Mouse (Mus musculus) myocyte (in vitro differentiated cells): ENCODE measurements around the gene Atp2b2. TPM values are rescaled to one million over a fixed set of nuclear protein-coding genes. Genes with fewer than 3 reads are reported as not detected.

Experiments
- H3K27me3 ChIP-seq: one replicate; pipeline ENCODE4 v1.6.1; 2011; ENCODE audit not compliant: control insufficient read depth, insufficient read depth, insufficient read length
- H3K36me3 ChIP-seq: one replicate; pipeline ENCODE4 v1.6.1; 2011; ENCODE audit not compliant: control insufficient read depth, insufficient read depth
- H3K4me2 ChIP-seq: one replicate; pipeline ENCODE4 v1.6.1; 2011; ENCODE audit warnings: low read depth, control low read depth
- H3K4me3 ChIP-seq: one replicate; pipeline ENCODE4 v1.5.1; 2011; ENCODE audit warnings: mild to moderate bottlenecking, control low read depth, moderate library complexity
- H3K79me2 ChIP-seq: one replicate; pipeline ENCODE4 v1.6.1; 2011; ENCODE audit not compliant: control insufficient read depth, insufficient read depth
- H3ac ChIP-seq: one replicate; pipeline ENCODE4 v1.6.1; 2011; ENCODE audit not compliant: control insufficient read depth, insufficient read length
- CEBPB ChIP-seq: IDR thresholded peaks from 2 replicates; pipeline ENCODE4 v1.6.1; 2011; ENCODE audit warnings: mild to moderate bottlenecking, moderate library complexity; ENCODE audit not compliant: poor library complexity, insufficient read depth, severe bottlenecking
- E2F4 ChIP-seq: IDR thresholded peaks from one replicate; pipeline ENCODE4 v1.6.1; 2011; ENCODE audit warnings: mild to moderate bottlenecking, control low read depth, moderate library complexity; ENCODE audit not compliant: insufficient read depth
- MAX ChIP-seq: IDR thresholded peaks from one replicate; pipeline ENCODE4 v1.6.1; 2011; ENCODE audit warnings: low read depth, mild to moderate bottlenecking, control low read depth
- MYOD1 ChIP-seq, 3 experiments: IDR thresholded peaks; one replicate each; pipeline ENCODE4 v1.6.1; 2011; ENCODE audit warnings: control low read depth in 2 of 3, low read depth in 2 of 3, mild to moderate bottlenecking in 2 of 3, moderate library complexity in 1 of 3; ENCODE audit not compliant: insufficient read length in 2 of 3, control insufficient read depth in 1 of 3
- MYOG ChIP-seq, 3 experiments: IDR thresholded peaks; one replicate each; pipeline ENCODE4 v1.6.1; 2011; ENCODE audit warnings: control low read depth in 2 of 3, low read depth in 2 of 3, mild to moderate bottlenecking in 2 of 3; ENCODE audit not compliant: insufficient read length in 2 of 3, control insufficient read depth in 1 of 3, insufficient read depth in 1 of 3
- POLR2A ChIP-seq: IDR thresholded peaks from one replicate; pipeline ENCODE4 v1.6.1; 2011; ENCODE audit warnings: low read depth, mild to moderate bottlenecking, control low read depth, moderate library complexity; ENCODE audit not compliant: insufficient read length
- POLR2AphosphoS2 ChIP-seq: IDR thresholded peaks from one replicate; pipeline ENCODE4 v1.6.1; 2011; ENCODE audit warnings: low read depth, control low read depth; ENCODE audit not compliant: insufficient read length
- REST ChIP-seq: IDR thresholded peaks from one replicate; pipeline ENCODE4 v1.6.1; 2011; ENCODE audit warnings: mild to moderate bottlenecking, control low read depth, moderate library complexity; ENCODE audit not compliant: insufficient read depth, insufficient read length
- SRF ChIP-seq: IDR thresholded peaks from one replicate; pipeline ENCODE4 v1.6.1; 2011; ENCODE audit warnings: low read depth; ENCODE audit not compliant: control insufficient read depth, insufficient read length
- TCF12 ChIP-seq: IDR thresholded peaks from one replicate; pipeline ENCODE4 v1.6.1; 2011; ENCODE audit warnings: mild to moderate bottlenecking, control low read depth; ENCODE audit not compliant: poor library complexity, insufficient read depth, severe bottlenecking
- TCF3 ChIP-seq: IDR thresholded peaks from one replicate; pipeline ENCODE4 v1.6.1; 2011; ENCODE audit warnings: low read depth, control low read depth; ENCODE audit not compliant: insufficient read length
- USF1 ChIP-seq: IDR thresholded peaks from one replicate; pipeline ENCODE4 v1.6.1; 2011; ENCODE audit warnings: low read depth, mild to moderate bottlenecking, control low read depth, moderate library complexity
- polyA plus RNA-seq: library from polyadenylated mRNA; unstranded; fragments of >200 nt; fragmentation: generic; extraction: Trizol; gene quantifications from one replicate; pipeline ENCODE4 v1.2.1, GENCODE M21; 2012; ENCODE audit warnings: missing spikeins

Gene Atp2b2
- polyA plus RNA-seq, 1 experiment, result not detected

DNA sequence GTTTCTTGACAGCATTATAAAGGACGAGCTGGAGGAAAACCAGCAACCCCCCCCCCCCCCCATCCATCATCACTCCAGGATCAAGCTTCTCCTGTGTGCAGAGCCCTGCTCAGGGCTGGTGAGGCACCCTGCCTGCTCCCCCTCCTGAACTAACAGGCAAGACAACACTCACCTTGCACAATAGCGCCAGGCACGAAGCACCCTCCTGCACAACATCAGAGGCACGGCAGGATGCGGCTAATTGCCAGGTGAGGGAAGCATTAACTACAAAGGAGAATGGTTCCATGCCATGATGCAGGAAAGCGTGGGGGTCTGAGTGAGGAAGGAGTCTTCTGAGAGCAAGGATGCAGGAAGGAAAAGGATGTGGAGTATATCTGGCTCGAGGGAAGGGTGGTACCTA lies 42.1 kb downstream of the Atp2b2 start:
- TF ChIP-seq MAX (no peak), CEBPB (no peak), E2F4 (no peak), USF1 (no peak), POLR2AphosphoS2 (no peak), MYOG (IDR thresholded peaks at IDR 0.05; ENCODE audit: control insufficient read depth in 1 of 3, insufficient read depth in 1 of 3, insufficient read length in 2 of 3, low read depth in 2 of 3) (no peak), TCF3 (no peak), MYOD1 (IDR thresholded peaks at IDR 0.05; ENCODE audit: control insufficient read depth in 1 of 3, insufficient read length in 2 of 3, low read depth in 2 of 3) (no peak), TCF12 (no peak), REST (no peak), SRF (no peak), POLR2A (no peak)
- no peaks in the 10 kb centered on the region for H3K79me2 ChIP-seq
- H3K27me3 ChIP-seq, result peaks cover 14% of the 10 kb centered on the region
- no peak overlapping the region for H3ac ChIP-seq
- H3K36me3 ChIP-seq, result no peaks in the 10 kb centered on the region
- H3K4me3 ChIP-seq, result no peak overlapping the region
- no peak overlapping the region for H3K4me2 ChIP-seq

- Histone ChIP-seq H3K79me2 (no peaks in the 10 kb centered on the region), H3ac (no peak overlapping the region), H3K27me3 (peaks cover 14% of the 10 kb centered on the region), H3K4me2 (no peak overlapping the region), H3K4me3 (no peak overlapping the region), H3K36me3 (no peaks in the 10 kb centered on the region)
- TF ChIP-seq TCF12 (no peak), MAX (no peak)
These were observed 44.0 kb downstream of the Atp2b2 start for GRCm38 (mm10) chr6:113998413-113998812.

- H3K27me3 ChIP-seq, result no peaks in the 10 kb centered on the region
- H3K36me3 ChIP-seq, result no peaks in the 10 kb centered on the region
- no peak overlapping the region for H3ac ChIP-seq
- H3K79me2 ChIP-seq, result no peaks in the 10 kb centered on the region
- no peak overlapping the region for H3K4me2 ChIP-seq
- no peak overlapping the region for H3K4me3 ChIP-seq
- TF ChIP-seq MAX (no peak), REST (no peak), E2F4 (no peak), TCF12 (no peak), SRF (no peak), MYOD1 (IDR thresholded peaks at IDR 0.05; ENCODE audit: control insufficient read depth in 1 of 3, insufficient read length in 2 of 3, low read depth in 2 of 3) (no peak), MYOG (IDR thresholded peaks at IDR 0.05; ENCODE audit: control insufficient read depth in 1 of 3, insufficient read depth in 1 of 3, insufficient read length in 2 of 3, low read depth in 2 of 3) (no peak), POLR2A (no peak), TCF3 (no peak), POLR2AphosphoS2 (no peak), USF1 (no peak), CEBPB (no peak)
These were observed 48.2 kb downstream of the Atp2b2 start for GRCm38 (mm10) chr6:113994176-113994575.

DNA sequence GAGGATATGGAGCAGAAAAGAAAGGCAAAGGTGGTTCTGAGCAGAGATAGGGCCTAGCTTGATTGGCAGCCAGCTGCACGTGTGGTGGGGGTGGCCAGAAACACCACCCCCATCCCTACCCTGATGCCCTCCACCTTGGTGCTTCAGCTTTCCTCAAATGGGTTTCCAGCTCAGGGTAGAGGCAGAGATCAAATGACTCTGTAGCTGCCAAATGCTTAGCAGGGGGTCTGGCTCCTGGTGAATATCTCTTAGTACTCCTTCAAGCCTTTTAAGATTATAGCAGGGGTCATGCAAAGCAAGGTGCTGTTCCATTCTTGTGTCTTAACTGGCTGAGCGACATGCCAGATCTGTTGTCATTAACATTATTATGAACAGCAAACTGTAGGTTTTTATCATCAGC lies 50.3 kb downstream of the Atp2b2 start:
- no peaks in the 10 kb centered on the region for H3K27me3 ChIP-seq
- H3K4me2 ChIP-seq, result no peak overlapping the region
- H3K79me2 ChIP-seq, result no peaks in the 10 kb centered on the region
- no peak for TF ChIP-seq CEBPB
- TF ChIP-seq TCF12, result no peak
- no peak for TF ChIP-seq POLR2AphosphoS2
- TF ChIP-seq MAX, result no peak
- no peak for TF ChIP-seq POLR2A
- no peak for TF ChIP-seq USF1
- TF ChIP-seq REST, result no peak
- no peak for TF ChIP-seq SRF
- no peak for TF ChIP-seq TCF3
- TF ChIP-seq MYOG (IDR thresholded peaks at IDR 0.05; ENCODE audit: control insufficient read depth in 1 of 3, insufficient read depth in 1 of 3, insufficient read length in 2 of 3, low read depth in 2 of 3), result no peak
- H3ac ChIP-seq, result no peak overlapping the region
- H3K36me3 ChIP-seq, result no peaks in the 10 kb centered on the region
- no peak overlapping the region for H3K4me3 ChIP-seq

- no peak overlapping the region for H3ac ChIP-seq
- H3K4me2 ChIP-seq, result no peak overlapping the region
- TF ChIP-seq REST, result no peak
- TF ChIP-seq MYOD1 (IDR thresholded peaks at IDR 0.05; ENCODE audit: control insufficient read depth in 1 of 3, insufficient read length in 2 of 3, low read depth in 2 of 3), result no peak
- no peak for TF ChIP-seq POLR2AphosphoS2
- no peak for TF ChIP-seq E2F4
- no peak for TF ChIP-seq CEBPB
- no peak for TF ChIP-seq SRF
- no peak for TF ChIP-seq MAX
- no peak for TF ChIP-seq MYOG (IDR thresholded peaks at IDR 0.05; ENCODE audit: control insufficient read depth in 1 of 3, insufficient read depth in 1 of 3, insufficient read length in 2 of 3, low read depth in 2 of 3)
- no peak for TF ChIP-seq TCF12
- TF ChIP-seq USF1, result no peak
- no peak for TF ChIP-seq POLR2A
- no peak for TF ChIP-seq TCF3
- H3K36me3 ChIP-seq, result no peaks in the 10 kb centered on the region
- no peaks in the 10 kb centered on the region for H3K27me3 ChIP-seq
- H3K4me3 ChIP-seq, result no peak overlapping the region
- H3K79me2 ChIP-seq, result no peaks in the 10 kb centered on the region
These were observed 50.9 kb downstream of the Atp2b2 start for GRCm38 (mm10) chr6:113991482-113991881.
